Mouse (Mus musculus): ENCODE measurements at regions not wholly inside any gene's neighbourhood (a gene's known extent, or its start where the extent isn't known, plus 50 kb on each side); places are given as distances from the start of the nearest gene placed in this dataset.

GRCm38 (mm10) chrX:99324546-99325170 lies 146.4 kb downstream of the Pja1 start:
- 0 out of 2 replicates have a peak overlapping the region, but pooled peaks have one; percentile 59 for H3K27ac ChIP-seq (ENCODE audit: low read depth)
- H3K4me2 ChIP-seq (ENCODE audit: low read length) = no peak overlapping the region
- H3K27me3 ChIP-seq (replicated peaks; ENCODE audit: control insufficient read depth, insufficient read depth, low read length) = 0 out of 2 replicates have a peak, but pooled peaks cover 8% of the 10 kb centered on the region
- no peaks in the 10 kb centered on the region for H3K9me3 ChIP-seq (ENCODE audit: control insufficient read depth, low read length)
- no peak overlapping the region for H3K9ac ChIP-seq (ENCODE audit: low read length)
- WGBS = 63% methylated on average over 6 of the region's 6 CpGs
- DNase-seq (ENCODE audit: low spot score) = no peak
- ATAC-seq (replicated peaks; ENCODE audit: low FRiP score, low TSS enrichment, low read depth) = no peak
- H3K4me1 ChIP-seq (replicated peaks; ENCODE audit: control insufficient read depth, insufficient read depth, low read length) = no peaks in the 10 kb centered on the region; the same call in 1 of the 2 replicates
- H3K4me3 ChIP-seq (ENCODE audit: low read depth, low read length) = no peak overlapping the region
- H3K36me3 ChIP-seq (ENCODE audit: control insufficient read depth, insufficient read depth, low read length) = no peaks in the 10 kb centered on the region

- ATAC-seq (replicated peaks; ENCODE audit: low FRiP score, low TSS enrichment, low read depth) (no peak), DNase-seq (ENCODE audit: low spot score) (no peak)
- Histone ChIP-seq H3K36me3 (ENCODE audit: control insufficient read depth, insufficient read depth, low read length) (no peaks in the 10 kb centered on the region), H3K4me3 (ENCODE audit: low read depth, low read length) (no peak overlapping the region), H3K4me2 (ENCODE audit: low read length) (no peak overlapping the region), H3K9ac (ENCODE audit: low read length) (no peak overlapping the region), H3K4me1 (replicated peaks; ENCODE audit: control insufficient read depth, insufficient read depth, low read length) (no peaks in the 10 kb centered on the region; the same call in 1 of the 2 replicates), H3K9me3 (ENCODE audit: control insufficient read depth, low read length) (no peaks in the 10 kb centered on the region), H3K27me3 (replicated peaks; ENCODE audit: control insufficient read depth, insufficient read depth, low read length) (0 out of 2 replicates have a peak, but pooled peaks cover 15% of the 10 kb centered on the region), H3K27ac (ENCODE audit: low read depth) (no peak overlapping the region)
- 68% methylated on average over 7 of the region's 7 CpGs for WGBS
These were observed 151.3 kb downstream of the Pja1 start for GRCm38 (mm10) chrX:99319791-99320190.

DNA sequence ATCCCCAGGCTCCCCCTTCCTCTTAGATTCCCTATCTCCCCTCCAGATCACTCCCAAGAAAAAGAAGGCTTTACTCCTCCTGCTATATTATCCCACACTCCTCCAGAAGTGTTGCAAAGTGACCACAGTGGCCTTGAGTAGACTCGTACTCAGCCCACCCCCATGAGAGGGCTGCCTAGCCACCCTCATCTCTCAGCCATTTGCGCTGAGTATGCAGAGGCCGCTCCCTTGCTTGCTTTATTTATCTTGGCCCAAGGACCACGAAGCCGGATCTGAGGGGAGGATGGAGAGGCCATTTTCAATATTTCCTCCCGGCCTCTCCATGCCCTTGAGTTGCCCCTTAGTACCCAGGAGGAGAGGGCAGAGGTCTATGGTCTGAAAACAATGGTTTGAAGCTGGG lies 151.9 kb downstream of the Pja1 start:
- WGBS = 38% methylated on average over 6 of the region's 6 CpGs
- no peak overlapping the region for H3K4me3 ChIP-seq (ENCODE audit: low read depth, low read length)
- no peak overlapping the region for H3K27ac ChIP-seq (ENCODE audit: low read depth)
- H3K27me3 ChIP-seq (replicated peaks; ENCODE audit: control insufficient read depth, insufficient read depth, low read length) = 0 out of 2 replicates have a peak, but pooled peaks cover 14% of the 10 kb centered on the region
- H3K9me3 ChIP-seq (ENCODE audit: control insufficient read depth, low read length) = no peaks in the 10 kb centered on the region
- no peak overlapping the region for H3K4me2 ChIP-seq (ENCODE audit: low read length)
- DNase-seq (ENCODE audit: low spot score) (no peak), ATAC-seq (replicated peaks; ENCODE audit: low FRiP score, low TSS enrichment, low read depth) (no peak)
- no peaks in the 10 kb centered on the region for H3K36me3 ChIP-seq (ENCODE audit: control insufficient read depth, insufficient read depth, low read length)
- no peaks in the 10 kb centered on the region; the same call in 1 of the 2 replicates for H3K4me1 ChIP-seq (replicated peaks; ENCODE audit: control insufficient read depth, insufficient read depth, low read length)
- no peak overlapping the region for H3K9ac ChIP-seq (ENCODE audit: low read length)

DNA sequence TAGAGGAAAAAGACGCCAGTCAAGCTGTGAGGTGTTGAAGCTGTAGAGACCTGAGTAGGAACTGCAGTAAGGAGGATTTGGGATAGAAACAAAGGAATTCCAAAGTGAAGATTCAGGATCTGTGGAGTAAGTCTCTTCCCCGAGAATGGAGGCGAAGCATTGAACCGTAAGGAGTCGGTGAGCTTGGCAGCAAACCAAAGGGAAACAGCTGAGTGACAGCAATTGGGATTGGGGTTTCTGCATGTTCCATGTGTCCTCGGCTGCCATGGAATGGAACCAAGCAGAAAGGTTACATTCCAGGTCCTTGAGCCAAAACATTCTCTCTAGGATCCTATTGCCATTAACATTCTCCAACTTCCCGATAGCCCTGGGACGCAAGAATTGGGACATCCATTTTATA lies 152.9 kb downstream of the Pja1 start:
- Histone ChIP-seq H3K4me2 (ENCODE audit: low read length) (no peak overlapping the region), H3K27me3 (replicated peaks; ENCODE audit: control insufficient read depth, insufficient read depth, low read length) (0 out of 2 replicates have a peak, but pooled peaks cover 12% of the 10 kb centered on the region), H3K27ac (ENCODE audit: low read depth) (no peak overlapping the region), H3K9me3 (ENCODE audit: control insufficient read depth, low read length) (no peaks in the 10 kb centered on the region), H3K9ac (ENCODE audit: low read length) (no peak overlapping the region), H3K4me1 (replicated peaks; ENCODE audit: control insufficient read depth, insufficient read depth, low read length) (no peaks in the 10 kb centered on the region; the same call in 1 of the 2 replicates), H3K4me3 (ENCODE audit: low read depth, low read length) (no peak overlapping the region), H3K36me3 (ENCODE audit: control insufficient read depth, insufficient read depth, low read length) (no peaks in the 10 kb centered on the region)
- DNase-seq (ENCODE audit: low spot score) = no peak
- ATAC-seq (replicated peaks; ENCODE audit: low FRiP score, low TSS enrichment, low read depth) = no peak
- 70% methylated on average over 8 of the region's 8 CpGs for WGBS

GRCm38 (mm10) chrX:99317736-99318135 lies 153.3 kb downstream of the Pja1 start:
- H3K27me3 ChIP-seq (replicated peaks; ENCODE audit: control insufficient read depth, insufficient read depth, low read length) = 0 out of 2 replicates have a peak, but pooled peaks cover 12% of the 10 kb centered on the region
- H3K9ac ChIP-seq (ENCODE audit: low read length) = no peak overlapping the region
- no peak overlapping the region for H3K4me2 ChIP-seq (ENCODE audit: low read length)
- ATAC-seq (replicated peaks; ENCODE audit: low FRiP score, low TSS enrichment, low read depth) (no peak), DNase-seq (ENCODE audit: low spot score) (no peak)
- no peaks in the 10 kb centered on the region for H3K36me3 ChIP-seq (ENCODE audit: control insufficient read depth, insufficient read depth, low read length)
- H3K9me3 ChIP-seq (ENCODE audit: control insufficient read depth, low read length) = no peaks in the 10 kb centered on the region
- H3K4me3 ChIP-seq (ENCODE audit: low read depth, low read length) = no peak overlapping the region
- WGBS = 76% methylated on average over 10 of the region's 10 CpGs
- no peaks in the 10 kb centered on the region; the same call in 1 of the 2 replicates for H3K4me1 ChIP-seq (replicated peaks; ENCODE audit: control insufficient read depth, insufficient read depth, low read length)
- H3K27ac ChIP-seq (ENCODE audit: low read depth) = no peak overlapping the region

GRCm38 (mm10) chrX:99316410-99317056 lies 154.5 kb downstream of the Pja1 start:
- 51% methylated on average over 2 of the region's 4 CpGs for WGBS
- ATAC-seq (replicated peaks; ENCODE audit: low FRiP score, low TSS enrichment, low read depth) (no peak), DNase-seq (ENCODE audit: low spot score) (no peak)

GRCm38 (mm10) chrX:99299110-99299509 lies 163.2 kb downstream of the Efnb1 start:
- DNase-seq (ENCODE audit: low spot score) (peak; percentile 36), ATAC-seq (replicated peaks; ENCODE audit: low FRiP score, low TSS enrichment, low read depth) (no peak)
- H3K27me3 ChIP-seq (replicated peaks; ENCODE audit: control insufficient read depth, insufficient read depth, low read length) = peaks cover 20% of the 10 kb centered on the region; the same call in 1 of the 2 replicates
- whole genome bisulfite sequencing = 67% methylated on average over 6 of the region's 6 CpGs
- H3K36me3 ChIP-seq (ENCODE audit: control insufficient read depth, insufficient read depth, low read length) = no peaks in the 10 kb centered on the region
- H3K4me1 ChIP-seq (replicated peaks; ENCODE audit: control insufficient read depth, insufficient read depth, low read length) = no peaks in the 10 kb centered on the region
- H3K27ac ChIP-seq (ENCODE audit: low read depth) = no peak overlapping the region
- no peaks in the 10 kb centered on the region for H3K9me3 ChIP-seq (ENCODE audit: control insufficient read depth, low read length)
- H3K4me2 ChIP-seq (ENCODE audit: low read length) = no peak overlapping the region
- H3K4me3 ChIP-seq (ENCODE audit: low read depth, low read length) = no peak overlapping the region
- no peak overlapping the region for H3K9ac ChIP-seq (ENCODE audit: low read length)

More at GRCm38 (mm10) chrX:99316410-99317056, 154.5 kb downstream of the Pja1 start:
- no peak overlapping the region for H3K4me2 ChIP-seq (ENCODE audit: low read length)
- 0 out of 2 replicates have a peak, but pooled peaks cover 12% of the 10 kb centered on the region for H3K27me3 ChIP-seq (replicated peaks; ENCODE audit: control insufficient read depth, insufficient read depth, low read length)
- H3K9ac ChIP-seq (ENCODE audit: low read length) = no peak overlapping the region
- no peak overlapping the region for H3K4me3 ChIP-seq (ENCODE audit: low read depth, low read length)
- H3K9me3 ChIP-seq (ENCODE audit: control insufficient read depth, low read length) = no peaks in the 10 kb centered on the region
- H3K36me3 ChIP-seq (ENCODE audit: control insufficient read depth, insufficient read depth, low read length) = no peaks in the 10 kb centered on the region
- no peak overlapping the region for H3K27ac ChIP-seq (ENCODE audit: low read depth)
- no peaks in the 10 kb centered on the region; the same call in 1 of the 2 replicates for H3K4me1 ChIP-seq (replicated peaks; ENCODE audit: control insufficient read depth, insufficient read depth, low read length)

DNA sequence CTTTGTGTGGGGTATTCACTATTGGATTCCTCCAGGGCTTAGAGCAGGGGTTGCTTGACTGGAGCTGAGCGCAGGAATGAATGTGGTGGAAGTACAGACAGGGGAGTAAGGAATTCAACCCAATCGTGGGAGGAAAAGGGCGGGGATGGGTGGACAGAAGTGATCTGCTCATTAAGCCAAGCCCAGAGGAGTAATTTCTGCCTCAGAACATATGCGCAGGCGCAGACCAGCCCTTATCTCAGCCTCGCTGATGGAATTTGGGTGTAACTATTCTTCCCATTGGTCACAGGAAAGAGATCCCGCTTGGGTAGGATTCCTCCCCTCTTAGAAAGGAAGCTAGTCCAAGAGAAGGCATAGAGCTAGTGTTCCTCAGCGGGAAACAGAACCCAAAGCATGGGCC lies 158.8 kb downstream of the Efnb1 start:
- no peak overlapping the region for H3K4me2 ChIP-seq (ENCODE audit: low read length)
- no peak for DNase-seq (ENCODE audit: low spot score)
- H3K27me3 ChIP-seq (replicated peaks; ENCODE audit: control insufficient read depth, insufficient read depth, low read length) = peaks cover 25% of the 10 kb centered on the region; the same call in 1 of the 2 replicates
- no peak overlapping the region for H3K27ac ChIP-seq (ENCODE audit: low read depth)
- WGBS = 64% methylated on average over 8 of the region's 8 CpGs
- H3K36me3 ChIP-seq (ENCODE audit: control insufficient read depth, insufficient read depth, low read length) = no peaks in the 10 kb centered on the region
- no peak for ATAC-seq (replicated peaks; ENCODE audit: low FRiP score, low TSS enrichment, low read depth)
- no peak overlapping the region for H3K9ac ChIP-seq (ENCODE audit: low read length)
- H3K4me1 ChIP-seq (replicated peaks; ENCODE audit: control insufficient read depth, insufficient read depth, low read length) = 0 out of 2 replicates have a peak, but pooled peaks cover 5% of the 10 kb centered on the region
- no peaks in the 10 kb centered on the region for H3K9me3 ChIP-seq (ENCODE audit: control insufficient read depth, low read length)
- H3K4me3 ChIP-seq (ENCODE audit: low read depth, low read length) = no peak overlapping the region

Measured in intestine, embryonic 14.5 days (tissue).